Mouse (Mus musculus): ENCODE results near the gene 1700001K19Rik. TPM values are rescaled to one million over a fixed set of nuclear protein-coding genes. Genes with fewer than 3 reads are reported as not detected.
A peak's percentile ranks its signal among the peaks of the same experiment; 100 is the strongest.
"Not testable (repeated sequence)": the region's sequence is repeated elsewhere in the genome, so short reads cannot be mapped to it uniquely, and the experiment has no call there.

Gene 1700001K19Rik
- polyA plus RNA-seq, 1 experiment from 2014 or later, result 0.15 TPM

GRCm38 (mm10) chr12:110693378-110693777 is 11.0 kb upstream of the 1700001K19Rik start:
- not testable (repeated sequence) for H3K4me2 ChIP-seq; H3K9ac ChIP-seq; H3K9me3 ChIP-seq; H3K4me3 ChIP-seq; ATAC-seq (ENCODE audit: insufficient number of reproducible peaks, low FRiP score, low TSS enrichment, low read depth); H3K27ac ChIP-seq; H3K27me3 ChIP-seq
- peaks cover 14% of the 10 kb centered on the region for H3K4me1 ChIP-seq
- peaks cover 40% of the 10 kb centered on the region for H3K36me3 ChIP-seq
- 69% methylated on average over 5 of the region's 5 CpGs for WGBS

GRCm38 (mm10) chr12:110689919-110690643 is 7.7 kb upstream of the 1700001K19Rik start:
- no peak overlapping the region for H3K27ac ChIP-seq
- no peaks in the 10 kb centered on the region for H3K9me3 ChIP-seq
- no peak overlapping the region for H3K4me2 ChIP-seq
- H3K27me3 ChIP-seq, result no peaks in the 10 kb centered on the region
- 87% methylated on average over 6 of the region's 6 CpGs for WGBS
- no peak for ATAC-seq (ENCODE audit: insufficient number of reproducible peaks, low FRiP score, low TSS enrichment, low read depth)
- no peak overlapping the region for H3K4me3 ChIP-seq
- no peak overlapping the region for H3K9ac ChIP-seq
- peaks cover 13% of the 10 kb centered on the region for H3K4me1 ChIP-seq
- peaks cover 49% of the 10 kb centered on the region for H3K36me3 ChIP-seq

- H3K27me3 ChIP-seq; H3K4me3 ChIP-seq; H3K9me3 ChIP-seq; H3K4me1 ChIP-seq; H3K9ac ChIP-seq; H3K4me2 ChIP-seq; ATAC-seq (ENCODE audit: insufficient number of reproducible peaks, low FRiP score, low TSS enrichment, low read depth): not testable (repeated sequence)
- Histone ChIP-seq H3K27ac (peak overlapping the region; percentile 65; the same call in 1 of the 2 replicates), H3K36me3 (peaks cover 42% of the 10 kb centered on the region)
- WGBS, result 93% methylated on average over 3 of the region's 3 CpGs
Observed at GRCm38 (mm10) chr12:110688921-110689320, 6.5 kb upstream of the 1700001K19Rik start.

DNA sequence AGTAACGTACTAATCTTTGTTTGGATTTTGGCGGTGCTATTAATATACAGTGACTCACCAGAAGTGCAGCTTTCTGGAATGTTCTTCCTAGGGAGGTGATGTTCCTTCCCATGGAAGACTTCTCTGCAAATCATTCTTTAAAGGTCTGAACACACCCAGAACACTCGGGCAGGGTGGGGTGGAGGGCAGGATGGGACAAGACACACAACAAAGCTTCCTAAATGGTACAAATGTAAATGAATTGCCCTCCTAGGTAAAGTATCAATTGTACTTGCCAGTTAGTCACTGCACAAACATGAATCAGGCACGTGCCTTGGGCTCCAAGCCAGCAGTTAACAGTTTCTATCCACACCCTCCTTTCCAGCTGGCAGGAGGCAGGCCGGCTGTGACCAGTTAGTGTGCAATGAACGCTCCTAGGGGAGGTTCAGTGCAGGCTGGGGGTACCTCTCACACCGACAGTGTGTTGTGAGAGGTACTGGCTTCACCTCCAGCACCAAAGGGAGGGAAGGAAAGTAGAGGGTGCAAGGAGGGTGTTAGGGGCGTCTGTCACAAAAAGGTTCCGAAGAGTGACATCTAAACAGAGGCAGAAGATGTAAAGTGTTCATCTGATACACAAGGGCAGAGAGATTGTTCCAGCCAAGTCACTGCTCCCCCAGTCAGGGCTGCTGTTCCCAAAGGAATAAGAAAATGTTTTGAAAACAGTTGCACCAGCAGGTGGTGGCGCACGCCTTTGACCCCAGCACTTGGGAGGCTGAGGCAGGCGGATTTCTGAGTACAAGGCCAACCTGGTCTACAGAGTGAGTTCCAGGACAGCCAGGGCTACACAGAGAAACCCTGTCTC is 5.7 kb upstream of the 1700001K19Rik start:
- Histone ChIP-seq H3K4me1 (peaks cover 6% of the 10 kb centered on the region), H3K9ac (no peak overlapping the region), H3K4me3 (no peak overlapping the region), H3K9me3 (no peaks in the 10 kb centered on the region), H3K27ac (peak overlapping the region; percentile 65), H3K4me2 (no peak overlapping the region), H3K36me3 (peaks cover 42% of the 10 kb centered on the region), H3K27me3 (no peaks in the 10 kb centered on the region)
- ATAC-seq (ENCODE audit: insufficient number of reproducible peaks, low FRiP score, low TSS enrichment, low read depth), result peak; percentile 79
- 54% methylated on average over 12 of the region's 12 CpGs for WGBS

GRCm38 (mm10) chr12:110683580-110683979 is 1.2 kb upstream of the 1700001K19Rik start:
- no peak overlapping the region for H3K4me2 ChIP-seq
- H3K36me3 ChIP-seq, result peaks cover 10% of the 10 kb centered on the region; the same call in 1 of the 2 replicates
- no peak overlapping the region for H3K4me3 ChIP-seq
- 100% methylated on average over 1 of the region's 1 CpGs for WGBS
- no peaks in the 10 kb centered on the region for H3K27me3 ChIP-seq
- H3K9ac ChIP-seq, result no peak overlapping the region
- ATAC-seq (ENCODE audit: insufficient number of reproducible peaks, low FRiP score, low TSS enrichment, low read depth), result no peak
- no peak overlapping the region for H3K27ac ChIP-seq
- peaks cover 10% of the 10 kb centered on the region for H3K4me1 ChIP-seq
- H3K9me3 ChIP-seq, result no peaks in the 10 kb centered on the region

- H3K36me3 ChIP-seq, result 0 out of 2 replicates have a peak, but pooled peaks cover 4% of the 10 kb centered on the region
- ATAC-seq (ENCODE audit: insufficient number of reproducible peaks, low FRiP score, low TSS enrichment, low read depth), result no peak
- H3K27ac ChIP-seq, result no peak overlapping the region
- H3K4me1 ChIP-seq, result 0 out of 2 replicates have a peak, but pooled peaks cover 4% of the 10 kb centered on the region
- H3K9me3 ChIP-seq, result no peaks in the 10 kb centered on the region
- no peaks in the 10 kb centered on the region for H3K27me3 ChIP-seq
- WGBS, result 65% methylated on average over 3 of the region's 3 CpGs
- no peak overlapping the region for H3K4me2 ChIP-seq
- no peak overlapping the region for H3K4me3 ChIP-seq
- no peak overlapping the region for H3K9ac ChIP-seq
Observed at GRCm38 (mm10) chr12:110681878-110682277, 541 bp downstream of the 1700001K19Rik start.

GRCm38 (mm10) chr12:110681191-110681590 is 1.2 kb downstream of the 1700001K19Rik start:
- no peaks in the 10 kb centered on the region for H3K27me3 ChIP-seq
- 0 out of 2 replicates have a peak, but pooled peaks cover 4% of the 10 kb centered on the region for H3K4me1 ChIP-seq
- no peak overlapping the region for H3K27ac ChIP-seq
- no peak overlapping the region for H3K4me3 ChIP-seq
- 38% methylated on average over 7 of the region's 7 CpGs for WGBS
- H3K4me2 ChIP-seq, result no peak overlapping the region
- no peaks in the 10 kb centered on the region for H3K36me3 ChIP-seq
- H3K9me3 ChIP-seq, result no peaks in the 10 kb centered on the region
- H3K9ac ChIP-seq, result no peak overlapping the region
- ATAC-seq (ENCODE audit: insufficient number of reproducible peaks, low FRiP score, low TSS enrichment, low read depth), result no peak

- H3K9ac ChIP-seq, result no peak overlapping the region
- 49% methylated on average over 5 of the region's 5 CpGs for whole genome bisulfite sequencing
- H3K9me3 ChIP-seq, result no peaks in the 10 kb centered on the region
Observed at GRCm38 (mm10) chr12:110674243-110674642, 8.2 kb downstream of the 1700001K19Rik start.

GRCm38 (mm10) chr12:110667466-110668077 is 14.8 kb downstream of the 1700001K19Rik start:
- Histone ChIP-seq H3K27me3 (no peaks in the 10 kb centered on the region), H3K9me3 (no peaks in the 10 kb centered on the region), H3K4me2 (no peak overlapping the region), H3K36me3 (peaks cover 82% of the 10 kb centered on the region), H3K4me3 (no peak overlapping the region), H3K4me1 (no peaks in the 10 kb centered on the region), H3K9ac (no peak overlapping the region), H3K27ac (no peak overlapping the region)
- 88% methylated on average over 13 of the region's 13 CpGs for WGBS
- ATAC-seq (ENCODE audit: insufficient number of reproducible peaks, low FRiP score, low TSS enrichment, low read depth), result no peak

More at GRCm38 (mm10) chr12:110674243-110674642, 8.2 kb downstream of the 1700001K19Rik start:
- H3K4me3 ChIP-seq, result no peak overlapping the region
- H3K36me3 ChIP-seq, result peaks cover 16% of the 10 kb centered on the region
- ATAC-seq (ENCODE audit: insufficient number of reproducible peaks, low FRiP score, low TSS enrichment, low read depth), result no peak
- no peaks in the 10 kb centered on the region for H3K27me3 ChIP-seq
- H3K4me2 ChIP-seq, result no peak overlapping the region
- no peaks in the 10 kb centered on the region for H3K4me1 ChIP-seq
- no peak overlapping the region for H3K27ac ChIP-seq

GRCm38 (mm10) chr12:110661746-110662145 is 20.7 kb downstream of the 1700001K19Rik start:
- Histone ChIP-seq H3K4me3 (no peak overlapping the region), H3K4me2 (no peak overlapping the region), H3K9me3 (no peaks in the 10 kb centered on the region), H3K4me1 (no peaks in the 10 kb centered on the region), H3K36me3 (peaks cover 98% of the 10 kb centered on the region), H3K9ac (no peak overlapping the region), H3K27ac (no peak overlapping the region), H3K27me3 (no peaks in the 10 kb centered on the region)
- no peak for ATAC-seq (ENCODE audit: insufficient number of reproducible peaks, low FRiP score, low TSS enrichment, low read depth)
- WGBS, result 88% methylated on average over 14 of the region's 14 CpGs

DNA sequence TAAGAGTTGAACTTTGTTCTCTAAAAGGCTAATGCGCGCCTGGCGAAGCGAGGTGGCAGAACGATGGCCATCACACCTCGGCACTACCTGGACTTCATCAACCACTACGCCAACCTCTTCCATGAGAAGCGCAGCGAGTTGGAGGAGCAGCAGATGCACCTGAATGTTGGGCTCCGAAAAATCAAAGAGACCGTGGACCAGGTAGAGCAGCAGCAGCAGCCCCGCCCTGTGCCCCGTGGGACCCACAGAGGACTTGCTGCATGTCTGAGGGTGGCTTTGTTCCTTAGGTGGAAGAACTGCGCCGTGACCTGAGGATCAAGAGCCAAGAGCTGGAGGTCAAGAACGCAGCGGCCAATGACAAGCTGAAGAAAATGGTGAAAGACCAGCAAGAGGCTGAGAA is 31.0 kb downstream of the 1700001K19Rik start:
- no peaks in the 10 kb centered on the region for H3K4me1 ChIP-seq
- no peak for ATAC-seq (ENCODE audit: insufficient number of reproducible peaks, low FRiP score, low TSS enrichment, low read depth)
- WGBS, result 96% methylated on average over 17 of the region's 17 CpGs
- no peaks in the 10 kb centered on the region for H3K9me3 ChIP-seq
- H3K4me3 ChIP-seq, result no peak overlapping the region
- H3K9ac ChIP-seq, result no peak overlapping the region
- no peaks in the 10 kb centered on the region for H3K27me3 ChIP-seq
- H3K27ac ChIP-seq, result no peak overlapping the region
- H3K4me2 ChIP-seq, result no peak overlapping the region
- H3K36me3 ChIP-seq, result peaks cover 96% of the 10 kb centered on the region
